Mouse (Mus musculus) lung, postnatal 4 days (tissue): ENCODE measurements around the gene Hist1h3h.
A peak's percentile ranks its signal among the peaks of the same experiment; 100 is the strongest.

Experiments used
- DNase-seq, 2 experiments: peaks; one replicate each; pipeline ENCODE4 v3.0.0; 2021

Gene Hist1h3h

DNA sequence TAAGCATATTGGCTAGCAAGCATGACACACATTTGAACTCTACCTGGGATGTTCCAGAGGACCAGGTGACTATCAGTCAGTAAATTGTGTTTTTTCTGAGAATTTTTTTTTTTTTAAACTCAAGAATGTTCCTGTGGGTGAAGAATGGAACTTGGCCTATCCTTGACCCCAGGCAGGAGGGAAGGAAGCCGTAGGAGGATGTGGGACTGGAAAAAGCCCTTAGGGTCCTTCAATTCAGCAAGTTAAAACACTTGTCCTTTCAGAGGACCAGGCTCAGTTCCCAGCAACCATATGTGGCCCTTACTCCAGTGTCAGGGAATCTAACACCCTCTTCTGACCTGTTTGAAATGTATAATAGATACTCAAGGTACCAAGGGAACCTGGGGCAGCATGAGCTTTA lies 12.1 kb downstream of the Hist1h3h start:
- no peak for DNase-seq

DNA sequence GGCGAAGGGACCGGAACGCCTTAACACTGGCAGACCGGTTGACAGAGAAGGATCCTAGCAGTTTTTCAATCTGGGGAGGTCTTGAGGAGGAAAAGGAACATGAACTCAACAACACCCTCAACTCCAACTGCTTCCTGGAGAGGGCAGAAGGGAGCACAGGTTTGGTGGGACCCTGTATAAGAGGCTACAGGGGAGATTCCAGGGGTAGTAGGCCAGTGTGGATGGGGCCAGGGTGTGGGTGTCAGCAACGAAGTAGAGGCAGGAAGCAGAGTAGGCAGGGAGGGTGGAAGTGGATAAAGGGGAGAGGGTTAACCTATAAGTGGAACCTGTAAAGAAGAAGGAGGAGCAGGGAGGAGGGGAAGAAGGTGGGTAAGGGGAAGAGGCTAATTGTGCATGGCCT lies 16.0 kb downstream of the Hist1h3h start:
- DNase-seq = no peak

DNA sequence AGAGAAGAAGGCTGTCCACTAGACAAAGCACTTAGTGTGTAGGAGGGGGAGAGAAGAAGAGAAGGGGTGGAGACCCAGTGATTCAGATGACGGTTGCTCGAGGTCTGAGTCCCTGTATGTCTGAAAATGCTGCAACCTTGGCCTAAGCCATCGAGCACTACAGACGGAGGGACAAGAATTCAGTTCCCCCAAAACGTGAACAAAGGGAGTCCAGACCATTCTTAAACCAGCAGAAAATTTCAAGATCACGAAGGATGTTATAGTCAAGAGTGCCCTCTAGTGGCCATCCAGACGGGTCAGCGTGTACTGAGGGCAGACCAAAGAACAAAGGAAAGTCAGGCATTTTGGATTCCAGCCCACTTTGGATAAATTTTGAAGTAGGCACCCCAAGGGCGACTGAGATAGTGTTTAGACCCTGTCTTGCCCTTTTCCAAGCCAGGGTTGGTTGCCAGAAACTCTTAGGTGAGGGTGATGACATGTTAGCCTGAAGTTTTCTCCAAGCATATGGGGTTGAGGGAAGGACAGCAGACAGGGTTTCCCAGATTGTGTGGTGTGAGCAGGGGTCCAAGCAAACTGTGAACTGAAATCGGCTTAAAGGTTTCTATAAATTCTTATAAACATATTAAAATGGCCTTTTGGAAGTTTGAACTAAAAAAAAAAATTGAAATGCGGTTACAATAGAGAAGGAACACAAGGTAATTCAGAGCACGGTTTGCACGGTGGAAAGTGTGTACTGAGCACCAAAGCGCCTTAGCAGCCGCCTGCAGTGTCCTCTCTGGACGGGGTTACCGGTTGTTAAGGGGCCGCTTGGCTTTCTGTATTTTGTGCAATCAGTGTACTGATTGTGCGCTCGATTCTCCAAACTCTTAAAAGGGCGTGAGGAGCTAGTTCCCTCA lies 16.8 kb downstream of the Hist1h3h start:
- DNase-seq = peak; percentile 68 to 88

- DNase-seq = peak; percentile 85 to 86
Measured at GRCm38 (mm10) chr13:21734906-21735767, 17.7 kb downstream of the Hist1h3h start, which contains the start of gene Hist1h4j. Gene Hist1h4j, plus strand, starts transcription at chr13:21735064.

GRCm38 (mm10) chr13:21745006-21745405 lies 27.5 kb downstream of the Hist1h3h start:
- DNase-seq = no peak

- DNase-seq = no peak
Measured at GRCm38 (mm10) chr13:21749387-21750158, 32.1 kb downstream of the Hist1h3h start.

DNA sequence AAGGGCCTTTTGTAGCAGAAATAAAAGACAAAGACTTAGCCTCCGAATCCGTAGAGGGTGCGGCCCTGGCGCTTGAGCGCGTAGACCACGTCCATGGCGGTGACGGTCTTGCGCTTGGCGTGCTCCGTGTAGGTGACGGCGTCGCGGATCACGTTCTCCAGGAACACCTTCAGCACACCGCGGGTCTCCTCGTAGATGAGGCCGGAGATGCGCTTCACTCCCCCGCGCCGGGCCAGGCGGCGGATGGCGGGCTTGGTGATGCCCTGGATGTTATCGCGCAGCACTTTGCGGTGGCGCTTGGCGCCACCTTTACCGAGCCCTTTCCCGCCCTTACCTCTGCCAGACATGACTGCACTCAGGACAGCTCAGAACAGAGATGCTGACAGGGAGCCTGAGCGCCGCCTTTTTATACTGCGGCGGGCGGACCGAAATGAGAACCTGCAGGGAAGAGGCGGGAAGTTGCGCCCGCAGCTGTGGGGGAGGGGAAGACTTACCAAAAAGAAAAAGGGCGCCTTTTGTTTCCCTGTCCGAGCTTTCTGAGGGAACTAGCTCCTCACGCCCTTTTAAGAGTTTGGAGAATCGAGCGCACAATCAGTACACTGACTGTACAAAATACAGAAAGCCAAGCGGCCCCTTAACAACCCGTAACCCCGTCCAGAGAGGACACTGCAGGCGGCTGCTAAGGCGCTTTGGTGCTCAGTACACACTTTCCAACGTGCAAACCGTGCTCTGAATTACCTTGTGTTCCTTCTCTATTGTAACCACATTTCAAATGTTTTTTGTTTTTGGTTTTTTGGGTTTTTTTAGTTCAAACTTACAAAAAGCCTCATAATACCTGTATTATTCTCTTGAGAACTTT lies 32.9 kb downstream of the Hist1h3h start, which contains the start of gene Hist1h4k:
Hist1h4k (minus strand) TSS at position 347 of the 859 bp plus-strand sequence.
- DNase-seq = peak; percentile 94

DNA sequence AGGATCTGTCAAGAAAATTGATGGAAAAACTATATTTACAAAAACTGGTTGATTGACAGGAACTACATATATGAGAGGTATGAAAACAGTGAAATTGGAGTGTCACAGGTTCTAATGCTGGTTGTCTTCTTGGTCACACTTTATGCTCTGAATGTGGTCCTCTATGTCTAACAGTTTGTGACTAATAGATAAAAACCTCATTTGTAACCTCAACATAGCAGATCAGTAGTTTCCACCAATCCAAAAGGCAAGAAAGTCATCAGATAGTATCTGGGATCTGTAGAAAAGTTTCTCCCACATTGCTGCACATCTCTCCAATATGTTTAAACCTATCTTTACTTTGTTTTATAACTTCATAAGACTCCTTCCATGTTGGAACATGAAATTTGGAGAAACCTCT lies 34.0 kb downstream of the Hist1h3h start:
- DNase-seq = no peak

DNA sequence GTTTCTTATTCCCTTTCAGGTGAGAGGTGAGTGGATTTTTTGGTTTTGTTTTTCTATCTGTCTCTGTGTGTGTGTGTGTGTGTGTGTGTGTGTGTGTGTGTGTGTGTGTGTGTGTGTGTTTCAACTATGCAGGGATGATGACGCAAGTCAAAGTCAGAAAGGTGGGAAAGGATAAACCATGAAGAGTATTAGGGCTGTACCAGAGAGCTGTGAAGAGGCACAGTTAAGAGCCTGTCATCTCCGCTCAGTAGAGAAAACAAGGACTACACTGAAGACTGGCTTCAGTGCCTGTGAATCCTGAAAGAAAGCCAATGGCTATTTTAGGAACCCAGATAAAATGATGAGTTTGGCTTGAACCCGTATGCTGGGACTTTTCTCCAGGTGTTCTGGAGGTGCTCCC lies 34.4 kb downstream of the Hist1h3h start:
- DNase-seq = no peak

DNA sequence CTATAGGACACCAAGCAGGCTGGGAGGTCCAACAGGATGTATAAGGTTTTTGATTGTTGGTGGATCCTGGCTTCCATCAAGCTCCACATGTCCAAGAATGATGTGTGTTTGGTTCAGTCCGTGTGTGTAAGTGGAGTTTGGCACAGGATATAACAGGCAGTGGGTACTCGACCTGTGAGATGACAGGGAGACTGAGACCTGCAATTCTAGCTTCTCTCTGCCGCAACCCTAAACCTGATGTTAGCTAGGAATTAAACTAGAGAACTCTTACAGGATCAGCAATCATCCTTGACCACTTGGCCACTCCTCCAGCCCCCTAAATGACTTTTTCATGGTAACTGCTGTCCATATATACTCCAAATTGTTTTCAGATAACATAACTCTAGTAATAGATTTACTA lies 34.9 kb downstream of the Hist1h3h start:
- DNase-seq = no peak

GRCm38 (mm10) chr13:21753051-21753523 lies 35.6 kb downstream of the Hist1h3h start:
- no peak for DNase-seq

- DNase-seq = peak; percentile 65 to 72
Measured at GRCm38 (mm10) chr13:21753524-21754285, 36.2 kb downstream of the Hist1h3h start, which contains the start of the genes Hist1h2ak and Hist1h2bn. Gene Hist1h2ak, minus strand, starts transcription at chr13:21753827. Gene Hist1h2bn, plus strand, starts transcription at chr13:21754123.

DNA sequence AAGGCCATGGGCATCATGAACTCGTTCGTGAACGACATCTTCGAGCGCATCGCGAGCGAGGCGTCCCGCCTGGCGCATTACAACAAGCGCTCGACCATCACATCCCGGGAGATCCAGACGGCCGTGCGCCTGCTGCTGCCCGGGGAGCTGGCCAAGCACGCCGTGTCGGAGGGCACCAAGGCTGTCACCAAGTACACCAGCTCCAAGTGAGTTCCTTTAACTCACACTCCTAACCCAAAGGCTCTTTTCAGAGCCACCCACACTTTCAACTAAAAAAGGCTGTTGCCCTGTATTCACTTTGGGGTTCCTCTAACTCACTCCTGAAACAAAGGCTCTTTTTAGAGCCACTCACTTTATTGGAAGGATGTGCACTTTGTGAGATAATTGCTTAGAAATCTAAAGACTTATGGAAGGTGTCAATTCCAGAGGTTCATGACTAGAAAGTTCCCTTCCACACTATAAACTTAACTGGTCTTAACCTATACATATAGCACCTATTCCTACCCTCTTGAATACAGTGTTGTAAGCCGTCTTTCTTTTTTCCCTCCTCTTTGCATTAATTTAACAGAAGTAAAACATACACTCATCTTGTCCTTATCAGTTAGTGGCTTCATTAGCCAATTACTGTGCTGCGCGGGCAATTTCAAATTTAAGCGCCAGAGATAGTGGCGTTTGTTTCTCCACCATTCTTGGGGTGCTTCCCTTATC lies 37.0 kb downstream of the Hist1h3h start:
- DNase-seq = peak in 1 of 2 experiments; percentile 56

DNA sequence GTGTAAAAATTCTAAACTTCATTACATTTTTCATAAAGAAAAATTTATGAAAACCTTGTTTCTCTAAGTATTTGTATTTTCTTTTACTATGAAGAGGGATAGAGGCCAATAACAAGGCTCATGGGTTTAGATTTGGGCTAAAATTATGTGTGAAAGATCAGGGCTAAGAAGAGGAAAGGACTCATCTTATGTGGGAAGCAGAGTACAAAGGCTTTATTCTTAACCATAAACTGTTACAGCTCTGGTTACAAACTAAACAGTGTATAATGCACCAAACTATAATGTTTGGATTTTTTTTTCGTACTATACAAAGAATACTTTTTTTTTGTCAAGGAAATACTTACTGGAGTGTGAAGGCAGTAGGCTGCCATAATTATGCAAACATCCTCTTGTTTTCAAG lies 38.2 kb downstream of the Hist1h3h start:
- no peak for DNase-seq
